Mouse (Mus musculus) olfactory bulb, adult 2 months (tissue): ENCODE data around the gene Tinagl1.

Source experiments
- CTCF ChIP-seq: fragments of 200-500 bp; IDR thresholded peaks from 2 replicates; pipeline ENCODE4 v1.5.1; 2012; ENCODE audit warnings: low read depth, mild to moderate bottlenecking, low read length, moderate library complexity; ENCODE audit not compliant: insufficient read depth
- POLR2A ChIP-seq: fragments of 200-500 bp; IDR thresholded peaks from 2 replicates; pipeline ENCODE4 v1.6.1; 2012; ENCODE audit warnings: mild to moderate bottlenecking, low read depth, low read length, moderate library complexity; ENCODE audit not compliant: insufficient read depth

DNA sequence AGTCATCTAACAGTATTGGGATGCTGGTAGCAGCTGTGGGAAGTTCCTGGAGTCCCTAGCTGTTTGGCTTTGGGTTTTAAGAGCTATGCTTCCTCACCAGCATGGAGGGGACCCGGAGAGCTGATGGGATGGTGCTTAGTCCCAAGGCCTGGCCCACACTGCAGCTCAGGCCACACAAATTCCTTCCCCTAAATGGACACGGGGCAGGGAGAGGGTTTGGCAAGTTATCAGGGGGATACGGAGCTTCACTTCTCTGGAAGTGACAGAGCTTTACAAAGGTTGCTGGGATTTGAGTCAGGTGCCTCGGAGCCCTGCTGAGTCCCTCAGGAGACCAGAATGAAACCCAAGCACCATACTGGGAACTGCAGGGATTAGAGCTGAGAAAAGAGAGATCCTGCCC, 13.6 kb downstream of the Tinagl1 start:
- TF ChIP-seq POLR2A (no peak), CTCF (no peak)
